Mouse (Mus musculus) cerebellum, adult 18-20 months (tissue): Measurements from ENCODE around the gene Nexmif.
"Not testable (repeated sequence)": the region's sequence is repeated elsewhere in the genome, so short reads cannot be mapped to it uniquely, and the experiment has no call there.

Source experiments
- DNase-seq, 2 experiments: peaks; one replicate each; pipeline ENCODE4 v3.0.0; 2021

Gene Nexmif

GRCm38 (mm10) chrX:104200736-104201591, at the start of gene Nexmif:
Gene Nexmif (minus strand): TSS chrX:104201185.
- peak; percentile 38 to 60 for DNase-seq

GRCm38 (mm10) chrX:104208701-104209100, 7.7 kb upstream of the Nexmif start:
- DNase-seq, result no peak

- DNase-seq, result peak in 1 of 2 experiments; percentile 16
These were observed 681 bp upstream of the Nexmif start for GRCm38 (mm10) chrX:104201592-104202139.

GRCm38 (mm10) chrX:104200388-104200735, 623 bp downstream of the Nexmif start:
- peak in 1 of 2 experiments; percentile 29 for DNase-seq

- DNase-seq, result peak; percentile 44 to 68
These were observed 1.2 kb downstream of the Nexmif start for GRCm38 (mm10) chrX:104199611-104200387.

GRCm38 (mm10) chrX:104199070-104199469, 1.9 kb downstream of the Nexmif start:
- DNase-seq, result no peak

GRCm38 (mm10) chrX:104196561-104196960, 4.4 kb downstream of the Nexmif start:
- no peak for DNase-seq

- DNase-seq, result peak; percentile 43 to 63
These were observed 21.7 kb downstream of the Nexmif start for GRCm38 (mm10) chrX:104179257-104179656.

- DNase-seq, result no peak
These were observed 50.9 kb downstream of the Nexmif start for GRCm38 (mm10) chrX:104150072-104150471.

- DNase-seq, result not testable (repeated sequence)
These were observed 85.7 kb downstream of the Nexmif start for GRCm38 (mm10) chrX:104115266-104115665.

- no peak for DNase-seq
These were observed 86.4 kb downstream of the Nexmif start for GRCm38 (mm10) chrX:104114596-104114995.

GRCm38 (mm10) chrX:104054848-104055247, 146.1 kb downstream of the Nexmif start:
- no peak for DNase-seq

GRCm38 (mm10) chrX:104040276-104040675, 160.7 kb downstream of the Nexmif start:
- no peak for DNase-seq

- no peak for DNase-seq
These were observed 167.1 kb downstream of the Nexmif start for GRCm38 (mm10) chrX:104033843-104034242.

GRCm38 (mm10) chrX:104032756-104033155, 168.2 kb downstream of the Nexmif start:
- no peak for DNase-seq
